Mouse (Mus musculus): ENCODE data around the gene BC049352. TPM values are rescaled to one million over a fixed set of nuclear protein-coding genes. Genes with fewer than 3 reads are reported as not detected.

Gene BC049352
- total RNA-seq, 2 experiments from 2014 or later, result not detected

- ATAC-seq (replicated peaks; ENCODE audit: low FRiP score, poor library complexity, severe bottlenecking), result no peak
These were observed 7.1 kb downstream of the BC049352 start for GRCm38 (mm10) chr9:45188570-45189563.

- ATAC-seq (replicated peaks; ENCODE audit: low FRiP score, poor library complexity, severe bottlenecking), result no peak
These were observed 7.9 kb downstream of the BC049352 start for GRCm38 (mm10) chr9:45189661-45190174.

GRCm38 (mm10) chr9:45195468-45195867 is 13.7 kb downstream of the BC049352 start:
- ATAC-seq (replicated peaks; ENCODE audit: low FRiP score, poor library complexity, severe bottlenecking), result no peak

- ATAC-seq (replicated peaks; ENCODE audit: low FRiP score, poor library complexity, severe bottlenecking), result no peak
These were observed 14.5 kb downstream of the BC049352 start for GRCm38 (mm10) chr9:45196125-45196830.

- no peak for ATAC-seq (replicated peaks; ENCODE audit: low FRiP score, poor library complexity, severe bottlenecking)
These were observed 15.7 kb downstream of the BC049352 start for GRCm38 (mm10) chr9:45197549-45197948.

GRCm38 (mm10) chr9:45201319-45201947 is 19.6 kb downstream of the BC049352 start:
- ATAC-seq (replicated peaks; ENCODE audit: low FRiP score, poor library complexity, severe bottlenecking), result no peak

GRCm38 (mm10) chr9:45202021-45202798 is 20.4 kb downstream of the BC049352 start:
- no peak for ATAC-seq (replicated peaks; ENCODE audit: low FRiP score, poor library complexity, severe bottlenecking)

- no peak for ATAC-seq (replicated peaks; ENCODE audit: low FRiP score, poor library complexity, severe bottlenecking)
These were observed 22.1 kb downstream of the BC049352 start, which contains the start of gene Tmprss4 for GRCm38 (mm10) chr9:45203797-45204410. Gene Tmprss4 (minus strand): TSS chr9:45204092.

- no peak for ATAC-seq (replicated peaks; ENCODE audit: low FRiP score, poor library complexity, severe bottlenecking)
These were observed 23.3 kb downstream of the BC049352 start for GRCm38 (mm10) chr9:45205143-45205542.

- ATAC-seq (replicated peaks; ENCODE audit: low FRiP score, poor library complexity, severe bottlenecking), result no peak
These were observed 24.3 kb downstream of the BC049352 start for GRCm38 (mm10) chr9:45206121-45206520.

- no peak for ATAC-seq (replicated peaks; ENCODE audit: low FRiP score, poor library complexity, severe bottlenecking)
These were observed 25.4 kb downstream of the BC049352 start for GRCm38 (mm10) chr9:45207015-45207743.

- no peak for ATAC-seq (replicated peaks; ENCODE audit: low FRiP score, poor library complexity, severe bottlenecking)
These were observed 30.2 kb downstream of the BC049352 start for GRCm38 (mm10) chr9:45212001-45212400.

GRCm38 (mm10) chr9:45215526-45216179 is 33.8 kb downstream of the BC049352 start:
- ATAC-seq (replicated peaks; ENCODE audit: low FRiP score, poor library complexity, severe bottlenecking), result no peak

- ATAC-seq (replicated peaks; ENCODE audit: low FRiP score, poor library complexity, severe bottlenecking), result no peak
These were observed 37.8 kb downstream of the BC049352 start for GRCm38 (mm10) chr9:45219644-45220043.

GRCm38 (mm10) chr9:45221567-45221966 is 39.8 kb downstream of the BC049352 start:
- ATAC-seq (replicated peaks; ENCODE audit: low FRiP score, poor library complexity, severe bottlenecking), result peak; percentile 52; the same call in 1 of the 2 replicates

GRCm38 (mm10) chr9:45229359-45229758 is 47.6 kb downstream of the BC049352 start:
- ATAC-seq (replicated peaks; ENCODE audit: low FRiP score, poor library complexity, severe bottlenecking), result no peak

GRCm38 (mm10) chr9:45235668-45236227 is 53.9 kb downstream of the BC049352 start:
- ATAC-seq (replicated peaks; ENCODE audit: low FRiP score, poor library complexity, severe bottlenecking), result no peak
